Mouse (Mus musculus): ENCODE measurements around the gene Setd6. TPM values are rescaled to one million over a fixed set of nuclear protein-coding genes. Genes with fewer than 3 reads are reported as not detected.

The Setd6 gene
- polyA plus RNA-seq, 1 experiment = 7.2 TPM

DNA sequence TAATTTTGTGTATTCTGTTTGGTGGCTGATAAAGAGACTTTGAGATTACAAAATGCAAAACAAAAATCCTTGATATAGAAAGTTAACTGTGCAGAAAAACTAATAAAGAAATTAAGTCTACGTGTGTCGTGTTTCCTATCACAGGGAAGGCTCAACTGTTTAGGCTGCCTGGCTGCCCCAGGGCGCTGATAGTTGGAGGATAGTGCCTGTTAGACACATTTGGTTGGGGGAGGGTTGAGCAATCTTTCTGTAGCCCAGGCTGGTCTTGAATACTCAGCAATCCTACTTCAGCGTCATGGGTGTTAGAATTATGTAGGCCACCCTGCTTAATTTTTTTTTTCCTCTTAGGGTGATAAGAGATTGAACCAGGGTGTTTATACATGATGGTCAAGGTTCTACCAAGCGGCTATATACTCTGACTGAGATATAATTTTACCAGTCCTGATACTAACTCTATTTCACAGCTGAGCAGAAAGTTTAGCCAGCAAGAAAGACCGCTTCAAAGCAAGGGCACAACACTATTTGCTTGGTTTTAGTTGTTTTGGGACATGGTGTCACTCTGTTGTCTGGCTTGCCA, 756 bp upstream of the Setd6 start:
- H3K27me3 ChIP-seq (ENCODE audit: control insufficient read depth, insufficient read depth, low read length) = no peaks in the 10 kb centered on the region
- DNase-seq (ENCODE audit: low read depth in 1 of 2, low spot score in 2 of 2) = no peak
- peaks cover 6% of the 10 kb centered on the region; the same call in 1 of the 2 replicates for H3K4me1 ChIP-seq (ENCODE audit: control insufficient read depth, insufficient read depth, insufficient read length)
- no peak overlapping the region for H3K4me3 ChIP-seq (ENCODE audit: extremely low read depth, insufficient read depth, insufficient read length)
- H3K36me3 ChIP-seq (ENCODE audit: control insufficient read depth, insufficient read depth, low read length) = peaks cover 10% of the 10 kb centered on the region
- WGBS = 79% methylated on average over 6 of the region's 6 CpGs
- no peak for TF ChIP-seq CTCF (IDR thresholded peaks at IDR 0.05; ENCODE audit: extremely low read depth, insufficient read depth, insufficient read length, insufficient replicate concordance)
- TF ChIP-seq POLR2A (IDR thresholded peaks at IDR 0.05; ENCODE audit: low read depth, low read length) = no peak
- no peak overlapping the region for H3K27ac ChIP-seq (ENCODE audit: insufficient read depth, low read length)

DNA sequence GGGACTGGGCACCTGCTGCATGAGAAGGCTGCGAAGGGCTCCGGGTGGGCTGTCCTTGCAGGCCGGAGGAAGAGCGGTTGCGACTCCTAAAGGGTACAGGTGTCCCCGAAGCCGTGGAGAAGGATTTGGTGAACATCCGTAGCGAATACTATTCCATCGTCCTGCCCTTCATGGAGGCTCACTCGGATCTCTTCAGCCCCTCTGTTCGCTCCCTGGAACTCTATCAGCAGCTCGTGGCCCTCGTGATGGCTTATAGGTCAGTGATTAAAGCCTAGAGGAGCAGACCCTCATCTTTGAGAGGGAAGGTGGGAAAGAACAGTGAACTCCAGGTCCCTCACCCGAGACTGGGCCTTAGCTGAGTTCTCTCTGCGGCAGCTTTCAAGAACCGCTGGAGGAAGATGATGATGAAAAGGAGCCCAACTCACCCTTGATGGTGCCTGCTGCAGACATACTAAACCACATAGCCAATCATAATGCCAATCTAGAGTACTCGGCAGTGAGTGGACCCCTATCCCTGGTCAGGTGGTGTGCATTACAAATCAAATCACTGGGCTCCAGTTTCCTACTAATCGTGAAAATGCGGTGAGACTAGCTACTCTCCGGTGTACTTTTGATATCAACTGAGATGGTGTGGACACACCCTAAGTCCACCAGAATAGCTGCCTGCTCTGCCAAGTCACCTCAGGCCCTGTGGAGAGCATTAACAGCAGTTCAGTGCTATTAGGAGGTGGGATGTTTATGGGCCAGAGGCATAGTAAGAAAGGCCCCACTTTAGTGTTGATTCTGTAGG, 1.1 kb downstream of the Setd6 start:
- WGBS = 41% methylated on average over 21 of the region's 21 CpGs
- Histone ChIP-seq H3K4me3 (ENCODE audit: extremely low read depth, insufficient read depth, insufficient read length) (peak overlapping the region; percentile 70), H3K36me3 (ENCODE audit: control insufficient read depth, insufficient read depth, low read length) (peaks cover 13% of the 10 kb centered on the region), H3K4me1 (ENCODE audit: control insufficient read depth, insufficient read depth, insufficient read length) (peaks cover 6% of the 10 kb centered on the region; the same call in 1 of the 2 replicates), H3K27ac (ENCODE audit: insufficient read depth, low read length) (no peak overlapping the region), H3K27me3 (ENCODE audit: control insufficient read depth, insufficient read depth, low read length) (no peaks in the 10 kb centered on the region)
- TF ChIP-seq CTCF (IDR thresholded peaks at IDR 0.05; ENCODE audit: extremely low read depth, insufficient read depth, insufficient read length, insufficient replicate concordance) = no peak
- TF ChIP-seq POLR2A (IDR thresholded peaks at IDR 0.05; ENCODE audit: low read depth, low read length) = no peak
- no peak for DNase-seq (ENCODE audit: low read depth in 1 of 2, low spot score in 2 of 2)

DNA sequence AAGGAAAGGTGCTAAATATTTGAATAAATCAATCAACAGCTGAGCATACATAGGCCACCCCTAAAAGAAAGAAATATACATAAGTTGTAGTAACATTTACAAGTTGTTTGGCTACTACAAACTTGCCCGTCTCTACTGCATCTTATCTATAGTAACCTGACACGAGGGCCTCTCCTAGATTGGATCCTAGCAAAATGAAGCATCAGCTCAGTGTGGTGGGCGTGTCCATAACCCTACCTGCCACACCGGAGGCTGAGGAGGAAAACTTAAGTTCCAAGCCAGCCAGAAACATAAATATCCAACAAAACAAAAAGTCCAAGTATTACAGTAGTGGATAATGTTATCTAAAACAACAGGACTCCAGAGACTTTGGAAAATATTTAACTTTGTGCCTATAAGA, 11.9 kb downstream of the Setd6 start:
- H3K27ac ChIP-seq (ENCODE audit: insufficient read depth, low read length) = no peak overlapping the region
- H3K27me3 ChIP-seq (ENCODE audit: control insufficient read depth, insufficient read depth, low read length) = no peaks in the 10 kb centered on the region
- no peak for TF ChIP-seq CTCF (IDR thresholded peaks at IDR 0.05; ENCODE audit: extremely low read depth, insufficient read depth, insufficient read length, insufficient replicate concordance)
- TF ChIP-seq POLR2A (IDR thresholded peaks at IDR 0.05; ENCODE audit: low read depth, low read length) = no peak
- DNase-seq (ENCODE audit: low read depth in 1 of 2, low spot score in 2 of 2) = no peak
- no peak overlapping the region for H3K4me3 ChIP-seq (ENCODE audit: extremely low read depth, insufficient read depth, insufficient read length)
- no peaks in the 10 kb centered on the region for H3K4me1 ChIP-seq (ENCODE audit: control insufficient read depth, insufficient read depth, insufficient read length)
- H3K36me3 ChIP-seq (ENCODE audit: control insufficient read depth, insufficient read depth, low read length) = peaks cover 52% of the 10 kb centered on the region
- WGBS = 81% methylated on average over 4 of the region's 4 CpGs

DNA sequence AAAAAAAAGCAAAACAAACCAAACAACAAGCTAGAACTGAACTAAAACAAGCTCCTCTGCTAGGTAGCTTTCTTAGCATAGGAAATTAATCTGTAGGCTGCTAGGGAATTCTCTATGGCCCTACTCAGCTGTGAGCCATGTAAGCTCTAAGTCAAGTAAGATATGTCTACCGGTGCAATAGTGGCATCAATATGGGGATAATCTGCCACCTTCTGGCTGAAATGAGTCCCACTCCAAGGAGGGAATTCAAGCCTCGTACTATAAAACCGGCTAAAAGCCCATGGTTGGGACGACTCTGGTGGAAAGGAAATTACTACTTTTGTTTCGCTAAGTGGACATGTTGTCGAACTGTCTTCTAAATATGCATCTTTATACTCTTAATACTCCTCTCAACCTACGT, 22.9 kb downstream of the Setd6 start:
- H3K4me3 ChIP-seq (ENCODE audit: extremely low read depth, insufficient read depth, insufficient read length) = no peak overlapping the region
- TF ChIP-seq CTCF (IDR thresholded peaks at IDR 0.05; ENCODE audit: extremely low read depth, insufficient read depth, insufficient read length, insufficient replicate concordance) = no peak
- no peak for TF ChIP-seq POLR2A (IDR thresholded peaks at IDR 0.05; ENCODE audit: low read depth, low read length)
- no peak overlapping the region for H3K27ac ChIP-seq (ENCODE audit: insufficient read depth, low read length)
- H3K36me3 ChIP-seq (ENCODE audit: control insufficient read depth, insufficient read depth, low read length) = peaks cover 57% of the 10 kb centered on the region
- no peaks in the 10 kb centered on the region for H3K27me3 ChIP-seq (ENCODE audit: control insufficient read depth, insufficient read depth, low read length)
- no peak for DNase-seq (ENCODE audit: low read depth in 1 of 2, low spot score in 2 of 2)
- WGBS = 84% methylated on average over 7 of the region's 7 CpGs
- no peaks in the 10 kb centered on the region for H3K4me1 ChIP-seq (ENCODE audit: control insufficient read depth, insufficient read depth, insufficient read length)

DNA sequence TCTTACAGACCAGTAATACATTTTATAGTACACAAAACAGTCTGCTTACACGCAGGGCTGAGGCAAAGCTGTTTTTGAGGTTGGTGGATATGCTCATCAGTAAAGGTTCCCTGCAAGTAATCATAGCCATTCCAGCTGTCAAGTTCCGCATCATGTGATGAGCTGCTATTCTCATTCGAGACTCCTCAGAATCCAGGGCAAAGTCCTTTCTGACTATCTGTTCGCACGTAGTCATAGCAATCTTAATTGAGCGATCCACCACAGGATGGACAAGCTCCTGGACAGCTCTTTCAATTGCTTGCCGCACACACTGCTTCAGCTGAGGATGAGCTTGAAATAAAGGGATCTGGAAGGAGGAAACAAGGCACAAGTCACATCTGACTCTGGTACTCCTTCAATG, 26.1 kb downstream of the Setd6 start:
- no peak for DNase-seq (ENCODE audit: low read depth in 1 of 2, low spot score in 2 of 2)
- Histone ChIP-seq H3K36me3 (ENCODE audit: control insufficient read depth, insufficient read depth, low read length) (peaks cover 60% of the 10 kb centered on the region), H3K27ac (ENCODE audit: insufficient read depth, low read length) (no peak overlapping the region), H3K4me1 (ENCODE audit: control insufficient read depth, insufficient read depth, insufficient read length) (no peaks in the 10 kb centered on the region), H3K4me3 (ENCODE audit: extremely low read depth, insufficient read depth, insufficient read length) (no peak overlapping the region), H3K27me3 (ENCODE audit: control insufficient read depth, insufficient read depth, low read length) (no peaks in the 10 kb centered on the region)
- 96% methylated on average over 7 of the region's 7 CpGs for WGBS
- no peak for TF ChIP-seq POLR2A (IDR thresholded peaks at IDR 0.05; ENCODE audit: low read depth, low read length)
- no peak for TF ChIP-seq CTCF (IDR thresholded peaks at IDR 0.05; ENCODE audit: extremely low read depth, insufficient read depth, insufficient read length, insufficient replicate concordance)

DNA sequence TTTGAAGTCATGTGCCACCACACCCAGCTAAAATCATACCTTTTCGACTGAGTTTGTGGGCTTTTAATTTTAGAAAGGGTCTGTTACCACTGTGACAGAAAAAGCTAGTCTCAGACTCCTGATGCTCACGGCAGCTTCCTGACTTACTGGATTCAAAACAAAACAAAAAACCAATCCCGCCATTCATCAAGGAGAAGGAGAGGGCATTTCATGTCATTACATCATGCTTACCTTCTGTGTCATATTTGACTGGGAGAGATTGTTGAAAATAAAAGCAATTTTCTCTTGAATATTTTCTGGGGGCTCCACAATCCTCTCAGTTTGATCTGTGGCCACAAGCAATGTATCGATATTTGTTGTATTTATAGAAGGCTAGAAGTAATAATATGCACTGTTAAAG, 32.3 kb downstream of the Setd6 start:
- no peaks in the 10 kb centered on the region for H3K4me1 ChIP-seq (ENCODE audit: control insufficient read depth, insufficient read depth, insufficient read length)
- no peak overlapping the region for H3K4me3 ChIP-seq (ENCODE audit: extremely low read depth, insufficient read depth, insufficient read length)
- no peak for TF ChIP-seq CTCF (IDR thresholded peaks at IDR 0.05; ENCODE audit: extremely low read depth, insufficient read depth, insufficient read length, insufficient replicate concordance)
- no peak for TF ChIP-seq POLR2A (IDR thresholded peaks at IDR 0.05; ENCODE audit: low read depth, low read length)
- WGBS = 93% methylated on average over 4 of the region's 4 CpGs
- no peaks in the 10 kb centered on the region for H3K27me3 ChIP-seq (ENCODE audit: control insufficient read depth, insufficient read depth, low read length)
- H3K27ac ChIP-seq (ENCODE audit: insufficient read depth, low read length) = no peak overlapping the region
- peaks cover 47% of the 10 kb centered on the region for H3K36me3 ChIP-seq (ENCODE audit: control insufficient read depth, insufficient read depth, low read length)
- no peak for DNase-seq (ENCODE audit: low read depth in 1 of 2, low spot score in 2 of 2)

DNA sequence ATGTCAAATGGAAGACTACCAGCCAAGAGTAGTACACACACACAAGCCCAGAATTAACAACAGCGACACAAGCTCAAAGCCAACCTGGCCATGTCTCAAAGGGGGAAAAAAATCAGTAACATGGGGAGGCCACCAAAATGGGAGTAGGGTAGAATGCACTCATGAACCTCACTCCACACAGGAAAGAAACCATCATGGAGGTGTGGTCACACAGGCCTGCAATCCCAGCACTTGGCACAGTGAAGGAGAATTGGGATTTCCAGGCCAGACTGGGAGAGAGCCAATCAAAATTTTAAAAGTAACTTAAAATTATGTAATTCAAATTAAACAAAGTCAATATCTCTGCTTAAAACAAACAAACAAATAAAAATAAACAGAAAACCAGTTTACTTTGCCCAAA, 36.2 kb downstream of the Setd6 start:
- no peak overlapping the region for H3K27ac ChIP-seq (ENCODE audit: insufficient read depth, low read length)
- no peaks in the 10 kb centered on the region for H3K27me3 ChIP-seq (ENCODE audit: control insufficient read depth, insufficient read depth, low read length)
- H3K36me3 ChIP-seq (ENCODE audit: control insufficient read depth, insufficient read depth, low read length) = peaks cover 37% of the 10 kb centered on the region
- WGBS = 97% methylated on average over 1 of the region's 1 CpGs
- H3K4me3 ChIP-seq (ENCODE audit: extremely low read depth, insufficient read depth, insufficient read length) = no peak overlapping the region
- H3K4me1 ChIP-seq (ENCODE audit: control insufficient read depth, insufficient read depth, insufficient read length) = no peaks in the 10 kb centered on the region
- no peak for DNase-seq (ENCODE audit: low read depth in 1 of 2, low spot score in 2 of 2)
- no peak for TF ChIP-seq CTCF (IDR thresholded peaks at IDR 0.05; ENCODE audit: extremely low read depth, insufficient read depth, insufficient read length, insufficient replicate concordance)
- no peak for TF ChIP-seq POLR2A (IDR thresholded peaks at IDR 0.05; ENCODE audit: low read depth, low read length)

Measured in spleen, adult 2 months (tissue).